In genomic region chr5:64172884-64173283, GRCm38 (mm10) we compare ENCODE assay signal across 13 mouse cellular contexts.
"Had no signal": no experiment of that assay in that cellular context is flagged by ENCODE, and none has a peak within 500 bp of the region (broad histone marks: within the 10 kb centered on the region; RNA-seq: fewer than 3 reads in every experiment).

No protein-coding gene starts in this region.

- H3K4me3 ChIP-seq: limb, embryonic 12.5 days; liver, embryonic 13.5 days; lung, embryonic 15.5 days had no signal

- H3K27ac ChIP-seq: kidney, postnatal 0 days; limb, embryonic 12.5 days; liver, embryonic 13.5 days; lung, embryonic 15.5 days had no signal

- H3K4me2 ChIP-seq: limb, embryonic 12.5 days; liver, embryonic 13.5 days; lung, embryonic 15.5 days had no signal

- H3K36me3 ChIP-seq: limb, embryonic 12.5 days; liver, embryonic 13.5 days; lung, embryonic 15.5 days had no signal

- ATAC-seq: liver, postnatal 0 days had no signal

- H3K9me3 ChIP-seq: limb, embryonic 12.5 days; liver, embryonic 13.5 days; lung, embryonic 15.5 days had no signal

- H3K27me3 ChIP-seq: liver, embryonic 13.5 days; lung, embryonic 15.5 days had no signal

- H3K9ac ChIP-seq: limb, embryonic 12.5 days; liver, embryonic 13.5 days; liver, postnatal 0 days; lung, embryonic 15.5 days had no signal

- DNase-seq: kidney, adult 11 months; kidney, adult 9 months; kidney, postnatal 36 days; liver; liver, embryonic 13.5 days; liver, postnatal 0 days; lung, postnatal 36 days; right cerebral cortex, adult 18-20 months; right cerebral cortex, postnatal 25 days; thymus, postnatal 36 days had no signal
